Comparison of ENCODE assay signal across 16 mouse cellular contexts in the genomic region with DNA sequence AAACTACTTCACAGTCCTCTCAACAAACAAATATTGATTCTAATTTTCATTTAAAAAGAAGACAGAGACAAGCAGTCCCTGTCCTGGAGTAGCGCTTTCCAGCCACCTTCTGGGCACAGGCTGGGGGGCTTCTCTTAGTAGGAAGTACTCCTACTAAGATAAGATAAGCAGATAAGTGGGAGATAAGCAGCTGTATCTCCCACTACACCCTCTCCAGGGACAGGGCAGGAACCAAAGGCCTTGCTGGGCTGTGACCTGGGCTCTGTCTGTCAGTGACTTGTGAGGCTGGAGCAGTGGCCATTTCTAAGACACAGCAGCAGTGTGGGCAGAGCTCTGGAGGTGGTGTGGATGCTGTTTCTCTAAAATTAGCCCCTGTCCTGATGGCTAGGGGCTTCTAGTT. TPM values are rescaled to one million over a fixed set of nuclear protein-coding genes. Genes with fewer than 3 reads are reported as not detected.
A peak's percentile ranks its signal among the peaks of the same experiment; 100 is the strongest.
DNase-seq lines count a peak whose midpoint lies in the region; ATAC-seq and TF ChIP-seq lines count a peak whose summit lies in the region.
"Had no signal": no experiment of that assay in that cellular context is flagged by ENCODE, and none has a peak within 500 bp of the region (broad histone marks: within the 10 kb centered on the region; RNA-seq: fewer than 3 reads in every experiment).

No protein-coding gene starts in this region.

- H3K27ac ChIP-seq in forebrain, embryonic 10.5 days: peak overlapping the region; percentile 78
- H3K27ac ChIP-seq in forebrain, embryonic 13.5 days: no peak overlapping the region
- H3K27ac ChIP-seq in intestine, embryonic 14.5 days (ENCODE audit: low read depth): peak overlapping the region; percentile 5
- no peak overlapping the region for H3K27ac ChIP-seq in intestine, embryonic 15.5 days
- peak overlapping the region; percentile 76 for H3K27ac ChIP-seq in midbrain, embryonic 10.5 days (replicated peaks)
- no peak overlapping the region for H3K27ac ChIP-seq in midbrain, postnatal 0 days (ENCODE audit: low read depth, low read length)
- no peak overlapping the region for H3K27ac ChIP-seq in stomach, embryonic 16.5 days (ENCODE audit: low read length)

- H3K36me3 ChIP-seq in forebrain, embryonic 10.5 days (replicated peaks): no peaks in the 10 kb centered on the region
- no peaks in the 10 kb centered on the region for H3K36me3 ChIP-seq in forebrain, embryonic 13.5 days (ENCODE audit: poor library complexity, severe bottlenecking)
- no peaks in the 10 kb centered on the region for H3K36me3 ChIP-seq in intestine, embryonic 14.5 days (ENCODE audit: control insufficient read depth, insufficient read depth, low read length)
- no peaks in the 10 kb centered on the region for H3K36me3 ChIP-seq in intestine, embryonic 15.5 days
- no peaks in the 10 kb centered on the region for H3K36me3 ChIP-seq in midbrain, embryonic 10.5 days
- H3K36me3 ChIP-seq in midbrain, postnatal 0 days (ENCODE audit: insufficient read depth, low read length): no peaks in the 10 kb centered on the region
- no peaks in the 10 kb centered on the region for H3K36me3 ChIP-seq in stomach, embryonic 16.5 days (ENCODE audit: control insufficient read depth, insufficient read depth, low read length)

- no peak overlapping the region for H3K9ac ChIP-seq in forebrain, embryonic 13.5 days
- no peak overlapping the region for H3K9ac ChIP-seq in intestine, embryonic 14.5 days (ENCODE audit: low read length)
- H3K9ac ChIP-seq in intestine, embryonic 15.5 days: no peak overlapping the region
- H3K9ac ChIP-seq in midbrain, postnatal 0 days (replicated peaks; ENCODE audit: low read length, poor library complexity, severe bottlenecking): no peak overlapping the region
- H3K9ac ChIP-seq in stomach, embryonic 16.5 days (ENCODE audit: low read length): peak overlapping the region; percentile 7; the same call in 1 of the 2 replicates

- no peak overlapping the region for H3K4me2 ChIP-seq in forebrain, embryonic 13.5 days
- no peak overlapping the region for H3K4me2 ChIP-seq in intestine, embryonic 14.5 days (ENCODE audit: low read length)
- H3K4me2 ChIP-seq in intestine, embryonic 15.5 days (replicated peaks): no peak overlapping the region
- no peak overlapping the region for H3K4me2 ChIP-seq in midbrain, postnatal 0 days (ENCODE audit: low read depth, low read length, poor library complexity, severe bottlenecking)
- H3K4me2 ChIP-seq in stomach, embryonic 16.5 days (ENCODE audit: low read depth, low read length): no peak overlapping the region

- H3K27me3 ChIP-seq in forebrain, embryonic 10.5 days (ENCODE audit: poor library complexity, severe bottlenecking): no peaks in the 10 kb centered on the region
- no peaks in the 10 kb centered on the region for H3K27me3 ChIP-seq in forebrain, embryonic 13.5 days
- H3K27me3 ChIP-seq in intestine, embryonic 14.5 days (replicated peaks; ENCODE audit: control insufficient read depth, insufficient read depth, low read length): no peaks in the 10 kb centered on the region
- H3K27me3 ChIP-seq in intestine, embryonic 15.5 days (replicated peaks): no peaks in the 10 kb centered on the region; the same call in 1 of the 2 replicates
- no peaks in the 10 kb centered on the region for H3K27me3 ChIP-seq in midbrain, embryonic 10.5 days (ENCODE audit: low read depth, poor library complexity, severe bottlenecking)
- H3K27me3 ChIP-seq in midbrain, postnatal 0 days (ENCODE audit: insufficient read depth, low read length): no peaks in the 10 kb centered on the region
- H3K27me3 ChIP-seq in stomach, embryonic 16.5 days (ENCODE audit: control insufficient read depth, insufficient read depth, low read length): no peaks in the 10 kb centered on the region

- peaks cover 70% of the 10 kb centered on the region for H3K4me1 ChIP-seq in forebrain, embryonic 10.5 days
- H3K4me1 ChIP-seq in forebrain, embryonic 13.5 days: peaks cover 21% of the 10 kb centered on the region
- H3K4me1 ChIP-seq in intestine, embryonic 14.5 days (replicated peaks; ENCODE audit: control insufficient read depth, insufficient read depth, low read length): peaks cover 13% of the 10 kb centered on the region; the same call in 1 of the 2 replicates
- H3K4me1 ChIP-seq in intestine, embryonic 15.5 days (replicated peaks): peaks cover 21% of the 10 kb centered on the region
- peaks cover 43% of the 10 kb centered on the region for H3K4me1 ChIP-seq in midbrain, embryonic 10.5 days
- no peaks in the 10 kb centered on the region for H3K4me1 ChIP-seq in midbrain, postnatal 0 days (ENCODE audit: insufficient read depth, low read length)
- peaks cover 26% of the 10 kb centered on the region for H3K4me1 ChIP-seq in stomach, embryonic 16.5 days (ENCODE audit: control insufficient read depth, insufficient read depth, low read length)

- no peak for DNase-seq in forebrain, embryonic 10.5 days (ENCODE audit: extremely low spot score, low spot score)
- DNase-seq in intestine, embryonic 14.5 days (ENCODE audit: low spot score): no peak
- no peak for DNase-seq in midbrain, embryonic 10.5 days (ENCODE audit: low spot score)
- no peak for DNase-seq in midbrain, postnatal 0 days (ENCODE audit: low spot score)
- no peak for DNase-seq in layer of hippocampus, adult 8-10 months (ENCODE audit: low spot score in 2 of 2)
- DNase-seq: right cerebral cortex, postnatal 4 days had no signal

- 94% methylated on average over 1 of the region's 1 CpGs for WGBS in forebrain, embryonic 10.5 days
- 88% methylated on average over 1 of the region's 1 CpGs for WGBS in forebrain, embryonic 13.5 days
- 76% methylated on average over 1 of the region's 1 CpGs for WGBS in intestine, embryonic 14.5 days
- 82% methylated on average over 1 of the region's 1 CpGs for WGBS in intestine, embryonic 15.5 days
- WGBS in midbrain, embryonic 10.5 days: 90% methylated on average over 1 of the region's 1 CpGs
- WGBS in midbrain, postnatal 0 days: 90% methylated on average over 1 of the region's 1 CpGs
- 88% methylated on average over 1 of the region's 1 CpGs for WGBS in stomach, embryonic 16.5 days

- no peak for TF ChIP-seq CTCF in midbrain, postnatal 0 days (IDR thresholded peaks at IDR 0.05)

- H3K4me3 ChIP-seq in forebrain, embryonic 10.5 days: no peak overlapping the region
- H3K4me3 ChIP-seq in forebrain, embryonic 13.5 days: no peak overlapping the region
- H3K4me3 ChIP-seq in intestine, embryonic 14.5 days (ENCODE audit: low read depth, low read length): no peak overlapping the region
- H3K4me3 ChIP-seq in intestine, embryonic 15.5 days (replicated peaks): no peak overlapping the region
- no peak overlapping the region for H3K4me3 ChIP-seq in midbrain, embryonic 10.5 days
- no peak overlapping the region for H3K4me3 ChIP-seq in midbrain, postnatal 0 days (ENCODE audit: low read depth, low read length)
- H3K4me3 ChIP-seq in stomach, embryonic 16.5 days (replicated peaks; ENCODE audit: low read length): no peak overlapping the region

- no peaks in the 10 kb centered on the region for H3K9me3 ChIP-seq in forebrain, embryonic 10.5 days
- H3K9me3 ChIP-seq in forebrain, embryonic 13.5 days (replicated peaks): no peaks in the 10 kb centered on the region
- H3K9me3 ChIP-seq in intestine, embryonic 14.5 days (ENCODE audit: control insufficient read depth, low read length): no peaks in the 10 kb centered on the region
- H3K9me3 ChIP-seq in intestine, embryonic 15.5 days: no peaks in the 10 kb centered on the region
- no peaks in the 10 kb centered on the region for H3K9me3 ChIP-seq in midbrain, embryonic 10.5 days (replicated peaks)
- H3K9me3 ChIP-seq in midbrain, postnatal 0 days (ENCODE audit: low read length): no peaks in the 10 kb centered on the region
- H3K9me3 ChIP-seq in stomach, embryonic 16.5 days (replicated peaks; ENCODE audit: control insufficient read depth, low read length): no peaks in the 10 kb centered on the region

- no peak for ATAC-seq in forebrain, embryonic 13.5 days
- ATAC-seq in intestine, embryonic 14.5 days (replicated peaks; ENCODE audit: low FRiP score, low TSS enrichment, low read depth): no peak
- no peak for ATAC-seq in intestine, embryonic 15.5 days
- no peak for ATAC-seq in midbrain, postnatal 0 days (ENCODE audit: low FRiP score)
- ATAC-seq in stomach, embryonic 16.5 days (ENCODE audit: insufficient read depth, low FRiP score): no peak
- ATAC-seq: forebrain, embryonic 14.5 days had no signal

RNA-seq across cellular contexts. Expression of a gene that starts 4.4 kb away (rescaled TPM):
- polyA plus RNA-seq in forebrain, embryonic 10.5 days (2016; fragmentation: Nextera tagmentation; extraction: Ambion mirVana): 89.9 and 96.4 TPM in 2 replicates
- polyA plus RNA-seq in forebrain, embryonic 13.5 days (2015; fragmentation: Nextera tagmentation; extraction: Ambion mirVana): 50.2 and 55.8 TPM in 2 replicates
- 129 and 135 TPM in 2 replicates for polyA plus RNA-seq in intestine, embryonic 14.5 days (2014; fragmentation: Nextera tagmentation; extraction: Ambion mirVana)
- polyA plus RNA-seq in intestine, embryonic 15.5 days (2015; fragmentation: Nextera tagmentation; extraction: Ambion mirVana): 113 and 124 TPM in 2 replicates
- 68.5 and 85.7 TPM in 2 replicates for polyA plus RNA-seq in midbrain, embryonic 10.5 days (2016; fragmentation: Nextera tagmentation; extraction: Ambion mirVana)
- 69.9 and 83.0 TPM in 2 replicates for total RNA-seq in midbrain, postnatal 0 days (2014; rRNA removed)
- 63.2 and 70.9 TPM in 2 replicates for polyA plus RNA-seq in midbrain, postnatal 0 days (2015; fragmentation: Nextera tagmentation; extraction: Ambion mirVana)
- polyA plus RNA-seq in stomach, embryonic 16.5 days (2015; fragmentation: Nextera tagmentation; extraction: Ambion mirVana): 116 and 120 TPM in 2 replicates
- 10 to 100 TPM; 62.4 to 90.7 (median 72.7) TPM for total RNA-seq in layer of hippocampus, adult 8-10 months (2022)

RNA-seq across cellular contexts. Expression of a gene that starts 11.1 kb away (rescaled TPM):
- not detected in 2 replicates for polyA plus RNA-seq in forebrain, embryonic 10.5 days (2016; fragmentation: Nextera tagmentation; extraction: Ambion mirVana)
- not detected in 2 replicates for polyA plus RNA-seq in forebrain, embryonic 13.5 days (2015; fragmentation: Nextera tagmentation; extraction: Ambion mirVana)
- not detected in 2 replicates for polyA plus RNA-seq in intestine, embryonic 14.5 days (2014; fragmentation: Nextera tagmentation; extraction: Ambion mirVana)
- not detected in 2 replicates for polyA plus RNA-seq in intestine, embryonic 15.5 days (2015; fragmentation: Nextera tagmentation; extraction: Ambion mirVana)
- polyA plus RNA-seq in midbrain, embryonic 10.5 days (2016; fragmentation: Nextera tagmentation; extraction: Ambion mirVana): not detected in 2 replicates
- not detected in 2 replicates for total RNA-seq in midbrain, postnatal 0 days (2014; rRNA removed)
- polyA plus RNA-seq in midbrain, postnatal 0 days (2015; fragmentation: Nextera tagmentation; extraction: Ambion mirVana): 0.25 TPM in 1 of 2 replicates, not detected in the other
- polyA plus RNA-seq in stomach, embryonic 16.5 days (2015; fragmentation: Nextera tagmentation; extraction: Ambion mirVana): not detected in 2 replicates
- total RNA-seq in layer of hippocampus, adult 8-10 months (2022): not detected
- total RNA-seq: adrenal gland, adult 2 months; gastrocnemius, postnatal 25 days; left cerebral cortex, postnatal 36 days; neutrophil, adult 5-6 weeks had no signal
- polyA plus RNA-seq: adrenal gland, adult 2 months; forebrain, embryonic 14.5 days; large intestine, adult 2 months; thymus, postnatal 0 days had no signal

RNA-seq across cellular contexts. Expression of a gene that starts 28.8 kb away (rescaled TPM):
- polyA plus RNA-seq in forebrain, embryonic 10.5 days (2016; fragmentation: Nextera tagmentation; extraction: Ambion mirVana): 10.1 and 10.2 TPM in 2 replicates
- polyA plus RNA-seq in forebrain, embryonic 13.5 days (2015; fragmentation: Nextera tagmentation; extraction: Ambion mirVana): 2.5 and 3.6 TPM in 2 replicates
- 47.5 and 53.8 TPM in 2 replicates for polyA plus RNA-seq in intestine, embryonic 14.5 days (2014; fragmentation: Nextera tagmentation; extraction: Ambion mirVana)
- polyA plus RNA-seq in intestine, embryonic 15.5 days (2015; fragmentation: Nextera tagmentation; extraction: Ambion mirVana): 79.9 and 90.3 TPM in 2 replicates
- polyA plus RNA-seq in midbrain, embryonic 10.5 days (2016; fragmentation: Nextera tagmentation; extraction: Ambion mirVana): 9.0 and 10.6 TPM in 2 replicates
- total RNA-seq in midbrain, postnatal 0 days (2014; rRNA removed): 6.4 and 8.4 TPM in 2 replicates
- polyA plus RNA-seq in midbrain, postnatal 0 days (2015; fragmentation: Nextera tagmentation; extraction: Ambion mirVana): 5.0 and 6.3 TPM in 2 replicates
- 66.8 and 72.1 TPM in 2 replicates for polyA plus RNA-seq in stomach, embryonic 16.5 days (2015; fragmentation: Nextera tagmentation; extraction: Ambion mirVana)
- total RNA-seq in layer of hippocampus, adult 8-10 months (2022): 1 to 10 TPM; 1.1 to 4.9 (median 3.7) TPM

RNA-seq across cellular contexts. Expression of a gene that starts 52.9 kb away (rescaled TPM):
- 44.1 and 49.4 TPM in 2 replicates for polyA plus RNA-seq in forebrain, embryonic 10.5 days (2016; fragmentation: Nextera tagmentation; extraction: Ambion mirVana)
- 81.9 and 89.4 TPM in 2 replicates for polyA plus RNA-seq in forebrain, embryonic 13.5 days (2015; fragmentation: Nextera tagmentation; extraction: Ambion mirVana)
- polyA plus RNA-seq in intestine, embryonic 14.5 days (2014; fragmentation: Nextera tagmentation; extraction: Ambion mirVana): 39.7 and 41.3 TPM in 2 replicates
- polyA plus RNA-seq in intestine, embryonic 15.5 days (2015; fragmentation: Nextera tagmentation; extraction: Ambion mirVana): 31.1 and 32.6 TPM in 2 replicates
- polyA plus RNA-seq in midbrain, embryonic 10.5 days (2016; fragmentation: Nextera tagmentation; extraction: Ambion mirVana): 36.4 and 51.4 TPM in 2 replicates
- total RNA-seq in midbrain, postnatal 0 days (2014; rRNA removed): 237 and 261 TPM in 2 replicates
- polyA plus RNA-seq in midbrain, postnatal 0 days (2015; fragmentation: Nextera tagmentation; extraction: Ambion mirVana): 155 and 162 TPM in 2 replicates
- 23.2 and 27.3 TPM in 2 replicates for polyA plus RNA-seq in stomach, embryonic 16.5 days (2015; fragmentation: Nextera tagmentation; extraction: Ambion mirVana)
- total RNA-seq in layer of hippocampus, adult 8-10 months (2022): 10 to 100 TPM; 66.1 to 70.8 (median 68.5) TPM
- total RNA-seq: neutrophil, adult 5-6 weeks had no signal

RNA-seq across cellular contexts. Expression of a gene that starts 58.9 kb away (rescaled TPM):
- polyA plus RNA-seq in forebrain, embryonic 10.5 days (2016; fragmentation: Nextera tagmentation; extraction: Ambion mirVana): 25.4 and 26.7 TPM in 2 replicates
- polyA plus RNA-seq in forebrain, embryonic 13.5 days (2015; fragmentation: Nextera tagmentation; extraction: Ambion mirVana): 28.1 and 32.8 TPM in 2 replicates
- 21.6 and 24.3 TPM in 2 replicates for polyA plus RNA-seq in intestine, embryonic 14.5 days (2014; fragmentation: Nextera tagmentation; extraction: Ambion mirVana)
- 11.3 and 12.2 TPM in 2 replicates for polyA plus RNA-seq in intestine, embryonic 15.5 days (2015; fragmentation: Nextera tagmentation; extraction: Ambion mirVana)
- 30.1 and 38.3 TPM in 2 replicates for polyA plus RNA-seq in midbrain, embryonic 10.5 days (2016; fragmentation: Nextera tagmentation; extraction: Ambion mirVana)
- 48.9 and 65.8 TPM in 2 replicates for total RNA-seq in midbrain, postnatal 0 days (2014; rRNA removed)
- 6.8 and 7.6 TPM in 2 replicates for polyA plus RNA-seq in midbrain, postnatal 0 days (2015; fragmentation: Nextera tagmentation; extraction: Ambion mirVana)
- 14.1 and 15.4 TPM in 2 replicates for polyA plus RNA-seq in stomach, embryonic 16.5 days (2015; fragmentation: Nextera tagmentation; extraction: Ambion mirVana)
- total RNA-seq in layer of hippocampus, adult 8-10 months (2022): 10 to 100 TPM; 31.0 to 36.2 (median 34.2) TPM

Comparison
In these comparisons a context has a peak if more than half of its experiments do, and no peak if none do; other contexts are left out.
1. H3K27ac ChIP-seq: peak in forebrain, embryonic 10.5 days (single experiment), intestine, embryonic 14.5 days (single experiment) and midbrain, embryonic 10.5 days (single experiment); none in forebrain, embryonic 13.5 days (single experiment), intestine, embryonic 15.5 days (single experiment), midbrain, postnatal 0 days (single experiment) and stomach, embryonic 16.5 days (single experiment).